Mouse (Mus musculus) 3T3-L1 (cell line): Measurements from ENCODE around the gene Olfr491.

Experiments
- DNase-seq: peaks from one replicate; pipeline ENCODE4 v3.0.0-alpha.2; 2015; ENCODE audit warnings: low read depth, low spot score

Gene Olfr491

DNA sequence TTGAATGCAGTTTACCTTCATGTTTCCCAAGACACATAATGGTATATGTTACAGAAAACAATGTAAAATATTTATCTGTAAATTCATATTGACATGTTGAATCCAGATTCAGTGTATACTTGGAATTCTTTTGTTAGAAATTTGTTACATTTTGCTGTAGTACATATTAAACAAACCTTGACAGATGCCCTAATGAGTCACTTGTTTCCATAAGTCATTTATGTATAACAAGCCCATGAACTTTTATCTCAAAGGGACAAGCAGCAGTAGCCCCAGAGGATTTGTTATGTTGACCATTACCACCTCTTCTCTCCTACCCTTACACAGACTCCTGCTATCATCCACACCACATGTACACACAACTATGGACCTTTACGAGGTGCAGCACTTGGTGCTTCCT is at the start of gene Olfr491:
Gene Olfr491, plus strand, starts transcription at position 301 of the 400 bp plus-strand sequence.
- no peak for DNase-seq

DNA sequence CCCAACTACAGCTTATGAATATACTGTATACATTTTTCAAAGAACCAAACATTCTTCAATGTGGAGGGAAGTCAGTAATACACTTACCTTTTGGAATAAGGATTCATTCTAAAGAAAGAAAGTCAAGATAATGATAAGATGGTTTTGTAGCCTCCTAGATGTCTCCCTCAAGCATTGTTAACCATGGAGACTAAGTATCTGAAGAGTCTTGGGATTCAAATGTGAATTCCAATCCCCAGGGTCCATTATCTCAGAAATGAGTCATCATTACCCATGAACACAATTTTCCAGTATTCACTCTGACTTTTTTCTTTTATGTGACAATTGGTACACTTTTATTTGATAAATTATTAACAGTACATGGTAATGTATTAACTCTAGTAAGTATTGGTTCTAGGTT is 24.4 kb upstream of the Olfr491 start, which contains the start of gene Olfr490:
Gene Olfr490, minus strand, starts transcription at position 101 of the 400 bp plus-strand sequence.
- no peak for DNase-seq

DNA sequence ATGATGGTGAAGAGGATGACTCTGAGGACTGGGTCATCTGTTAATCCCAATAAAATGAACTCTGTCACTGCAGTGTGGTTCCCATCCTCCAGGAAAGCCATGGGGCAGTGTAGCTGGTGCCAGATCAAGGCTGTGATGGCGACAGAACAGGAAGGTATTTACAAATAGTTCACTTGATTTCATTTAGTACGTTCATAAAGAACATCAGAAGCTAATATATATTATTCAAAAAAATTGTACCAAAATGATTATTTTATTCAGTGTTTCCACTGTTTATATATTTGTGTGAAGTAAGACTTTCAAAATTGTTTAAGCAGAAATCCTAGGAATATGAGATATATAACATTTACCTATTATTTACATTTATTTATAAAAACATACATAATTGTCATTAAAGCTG is 10.3 kb downstream of the Olfr491 start, which contains the start of gene Olfr492:
Gene Olfr492, minus strand, starts transcription at position 101 of the 400 bp plus-strand sequence.
- DNase-seq = no peak

DNA sequence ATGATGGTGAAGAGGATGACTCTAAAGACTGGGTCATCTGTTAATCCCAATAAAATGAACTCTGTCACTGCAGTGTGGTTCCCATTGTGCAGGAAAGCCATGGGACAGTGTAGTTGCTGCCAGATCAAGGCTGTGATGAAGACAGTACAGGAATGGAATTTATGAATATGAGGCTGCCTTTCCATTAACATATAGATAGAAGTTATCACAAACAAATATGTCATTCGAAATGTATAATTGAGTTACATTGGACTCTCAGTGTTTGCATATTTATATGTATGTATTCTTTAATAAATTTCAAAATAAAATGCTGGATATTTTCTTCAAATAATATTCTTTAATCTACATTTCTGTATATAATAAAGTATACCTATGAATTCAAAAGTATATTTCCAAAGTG is 33.6 kb downstream of the Olfr491 start, which contains the start of gene Olfr493:
Gene Olfr493, minus strand, starts transcription at position 101 of the 400 bp plus-strand sequence.
- DNase-seq = no peak

DNA sequence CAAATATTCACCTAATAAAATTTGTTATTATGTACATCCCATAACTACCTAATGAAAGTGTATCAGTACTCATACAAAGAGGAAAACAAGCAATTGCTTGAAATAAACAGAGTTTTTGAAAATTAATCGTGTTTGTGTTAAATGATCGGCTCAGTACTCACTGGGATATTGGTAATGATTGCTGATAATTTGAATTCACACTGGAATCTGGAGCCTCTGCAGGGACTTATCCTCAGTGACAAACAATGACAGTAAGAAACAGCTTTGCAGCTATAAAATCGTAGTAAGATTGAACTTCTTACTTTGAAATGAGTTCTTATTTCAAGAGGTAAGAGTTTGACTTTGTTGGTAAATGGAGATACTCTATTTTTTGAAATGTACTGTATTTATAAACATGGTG is 51.8 kb downstream of the Olfr491 start, which contains the start of gene Olfr494:
Gene Olfr494, plus strand, starts transcription at position 301 of the 400 bp plus-strand sequence.
- DNase-seq = no peak
